Mouse (Mus musculus): Measurements from ENCODE around the gene Erg.

Erg gene

DNA sequence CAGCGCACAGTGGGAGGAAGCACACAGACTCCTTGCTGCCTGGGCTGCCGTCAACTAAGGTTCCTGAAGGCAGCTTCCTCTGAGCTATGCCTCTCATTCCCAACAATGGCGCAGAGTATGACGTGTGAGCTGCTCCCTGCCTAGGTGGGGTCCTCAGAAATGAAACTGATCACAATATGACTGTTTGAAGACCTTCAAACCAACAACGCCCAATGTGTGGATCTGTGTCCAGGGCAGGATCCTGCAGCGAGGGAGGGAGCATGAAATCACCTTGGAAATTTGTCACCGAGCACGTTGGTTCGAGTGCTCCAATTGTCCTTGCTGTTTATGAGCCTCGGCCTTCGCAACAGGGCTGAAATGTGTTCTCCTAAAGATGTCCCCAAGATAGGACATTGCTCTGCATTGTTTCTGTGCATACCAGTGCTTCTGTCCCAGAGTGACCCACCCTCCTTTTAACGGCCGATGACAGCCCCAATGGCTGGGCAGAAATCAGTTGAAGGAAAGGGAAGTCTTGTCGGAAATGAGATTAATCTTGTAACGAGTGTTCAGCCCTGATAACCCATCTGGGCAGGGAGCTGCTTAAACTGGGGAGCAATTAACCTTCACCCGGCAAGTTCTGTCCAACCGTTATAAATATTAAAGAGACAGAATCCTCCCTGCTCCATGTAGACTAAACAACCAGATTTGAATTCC is 147.4 kb downstream of the Erg start:
- no peak for DNase-seq

DNA sequence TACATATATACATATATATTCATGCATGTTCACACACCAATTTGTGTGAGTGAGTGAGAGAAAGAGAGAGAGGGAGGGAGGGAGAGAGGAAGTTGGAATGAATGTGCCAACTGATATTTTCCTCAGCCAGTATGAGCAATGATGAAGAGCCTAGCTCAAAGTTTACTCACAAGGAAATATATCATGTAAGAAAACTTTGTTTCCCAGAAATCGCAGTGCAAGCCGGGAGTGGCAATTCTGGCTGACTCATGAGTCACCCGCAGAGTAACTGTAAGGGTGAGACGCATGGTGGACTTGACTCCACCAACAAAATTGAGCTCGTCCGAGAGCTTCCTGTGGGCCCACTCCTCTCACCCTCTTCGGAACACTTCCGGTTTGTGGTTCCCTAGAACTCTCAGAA is 149.8 kb downstream of the Erg start:
- no peak for DNase-seq

DNA sequence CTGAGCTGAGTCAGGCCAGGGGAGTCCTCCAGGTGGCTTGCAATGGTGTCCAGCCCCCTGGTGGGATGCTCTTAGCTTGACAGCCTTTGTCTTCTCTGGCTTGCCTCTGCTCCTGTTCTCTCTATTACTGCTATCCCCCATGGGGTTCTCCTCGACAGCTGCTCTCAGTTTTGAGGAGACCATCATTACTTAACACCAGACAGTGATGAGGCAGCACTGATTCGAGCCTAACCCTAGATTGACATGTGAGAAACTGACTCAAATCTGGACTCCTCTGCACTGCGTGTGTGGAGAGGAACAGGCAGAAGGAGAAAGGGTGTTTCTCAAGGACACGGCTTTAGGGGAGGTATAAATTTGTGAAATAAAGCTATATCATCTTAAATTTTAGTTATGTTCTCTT is 150.3 kb downstream of the Erg start:
- DNase-seq, result no peak

DNA sequence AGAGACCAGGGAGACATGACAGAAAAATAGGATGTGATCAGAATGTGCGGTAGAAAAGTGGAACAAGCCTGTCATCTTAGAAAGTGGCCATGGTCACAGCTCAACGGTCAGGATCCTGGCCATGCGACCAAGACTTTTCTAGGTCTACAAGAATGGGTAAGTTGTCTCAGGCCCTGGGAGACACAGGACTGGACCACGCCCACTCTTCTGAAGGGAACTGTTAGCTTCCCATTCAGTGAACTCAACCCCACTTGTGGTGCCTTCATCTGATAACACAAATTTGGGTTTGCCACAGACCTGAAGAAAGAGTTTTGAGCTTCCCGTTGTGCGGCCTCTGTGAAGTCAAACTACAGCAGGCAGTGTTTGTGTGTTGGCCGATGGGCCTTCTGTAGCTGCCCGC is 152.0 kb downstream of the Erg start:
- no peak for DNase-seq

DNA sequence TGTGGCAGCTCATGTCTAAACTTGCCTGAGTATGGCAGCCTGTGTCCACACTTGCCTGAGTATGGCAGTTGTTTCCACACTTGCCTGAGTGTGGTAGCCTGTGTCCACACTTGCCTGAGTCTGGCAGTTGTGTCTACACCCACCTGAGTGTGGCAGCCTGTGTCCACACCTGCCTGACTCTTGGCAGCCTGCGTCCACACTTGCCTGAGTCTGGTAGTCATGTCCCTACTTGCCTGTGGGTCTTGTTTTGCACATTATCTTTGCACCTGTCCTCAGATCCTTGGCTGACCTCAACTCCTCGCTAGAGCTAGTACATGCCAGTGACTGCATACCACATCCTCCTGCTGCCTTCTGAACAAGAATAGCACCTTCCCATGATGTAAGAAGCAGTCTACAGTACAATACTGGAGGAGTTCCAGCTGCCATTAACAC is 153.8 kb downstream of the Erg start:
- no peak for DNase-seq

DNA sequence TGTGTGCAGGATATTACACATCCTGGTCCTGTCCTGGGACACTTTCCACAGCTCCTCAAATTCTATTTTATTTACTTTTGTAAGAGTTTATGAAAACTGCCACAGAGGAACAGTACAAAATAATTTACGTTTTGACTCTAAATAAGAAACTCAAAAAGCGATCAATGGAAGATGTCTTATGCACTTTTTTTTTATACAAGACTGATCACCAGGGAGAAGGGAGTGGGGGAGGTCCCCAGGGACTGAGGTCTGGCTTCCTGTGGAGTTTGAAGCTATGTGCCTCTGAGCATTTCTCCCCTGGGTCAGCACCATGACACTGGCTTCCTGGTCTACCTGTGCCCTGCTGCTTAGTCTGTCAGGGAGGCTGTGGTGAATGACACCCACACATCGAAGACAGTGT is 156.5 kb downstream of the Erg start:
- no peak for DNase-seq

DNA sequence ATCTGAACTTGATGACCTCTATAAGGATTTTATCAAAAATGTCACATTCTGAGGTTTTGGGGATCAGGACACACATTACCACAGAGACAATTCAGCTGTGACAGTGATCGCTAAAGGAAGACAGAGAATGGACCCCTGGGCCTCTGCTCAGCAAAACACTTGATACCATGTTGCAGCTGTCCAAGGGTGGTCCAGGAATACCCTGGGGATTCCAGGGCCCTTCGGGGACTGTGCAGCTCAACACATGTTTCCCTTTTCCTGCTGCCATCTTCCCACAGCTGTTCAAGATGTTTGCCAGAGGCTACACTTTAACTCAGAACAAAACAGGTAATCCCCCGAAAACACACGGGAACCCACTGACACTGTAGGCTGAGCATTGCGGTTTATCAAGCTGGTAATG is 158.2 kb downstream of the Erg start:
- no peak for DNase-seq

DNA sequence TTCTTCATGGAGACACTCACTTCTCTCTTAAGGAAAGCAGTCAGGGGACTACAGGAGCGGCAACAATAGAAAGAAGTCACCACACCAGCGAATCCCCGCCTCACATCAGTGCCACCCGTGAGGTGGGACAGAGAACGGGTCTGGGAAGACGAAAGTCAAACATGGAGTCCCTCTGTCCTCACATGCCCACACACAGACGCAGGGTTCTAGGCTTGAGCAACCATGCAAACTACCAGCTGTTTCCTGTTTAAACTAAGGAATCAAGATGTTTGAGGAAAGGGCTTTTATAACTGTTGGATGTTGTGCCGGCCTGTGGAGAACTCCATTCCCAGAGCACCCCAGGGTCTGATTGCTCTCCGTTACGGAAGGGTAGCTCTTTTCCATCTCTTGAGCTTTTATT is 158.9 kb downstream of the Erg start:
- no peak for DNase-seq

DNA sequence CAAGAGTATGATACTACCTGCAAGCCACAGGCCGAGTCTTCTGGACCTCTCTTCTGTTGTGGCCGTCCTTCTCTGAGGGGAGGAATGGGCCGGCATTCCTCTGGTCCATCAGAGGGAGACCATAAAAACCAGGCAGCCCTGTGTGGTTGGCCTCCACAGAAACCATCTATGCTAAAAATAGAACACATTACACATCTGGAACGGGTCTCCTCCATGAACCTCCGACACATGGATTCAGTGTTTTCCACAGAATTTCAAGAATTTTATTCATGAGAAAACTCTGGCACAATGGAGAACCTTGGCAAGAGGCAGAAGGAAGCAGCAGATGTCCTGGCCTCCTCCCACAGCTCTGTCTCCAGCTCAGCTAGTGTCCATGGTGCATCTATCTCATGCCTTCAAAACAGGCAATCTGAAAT is 163.7 kb downstream of the Erg start:
- DNase-seq, result no peak

DNA sequence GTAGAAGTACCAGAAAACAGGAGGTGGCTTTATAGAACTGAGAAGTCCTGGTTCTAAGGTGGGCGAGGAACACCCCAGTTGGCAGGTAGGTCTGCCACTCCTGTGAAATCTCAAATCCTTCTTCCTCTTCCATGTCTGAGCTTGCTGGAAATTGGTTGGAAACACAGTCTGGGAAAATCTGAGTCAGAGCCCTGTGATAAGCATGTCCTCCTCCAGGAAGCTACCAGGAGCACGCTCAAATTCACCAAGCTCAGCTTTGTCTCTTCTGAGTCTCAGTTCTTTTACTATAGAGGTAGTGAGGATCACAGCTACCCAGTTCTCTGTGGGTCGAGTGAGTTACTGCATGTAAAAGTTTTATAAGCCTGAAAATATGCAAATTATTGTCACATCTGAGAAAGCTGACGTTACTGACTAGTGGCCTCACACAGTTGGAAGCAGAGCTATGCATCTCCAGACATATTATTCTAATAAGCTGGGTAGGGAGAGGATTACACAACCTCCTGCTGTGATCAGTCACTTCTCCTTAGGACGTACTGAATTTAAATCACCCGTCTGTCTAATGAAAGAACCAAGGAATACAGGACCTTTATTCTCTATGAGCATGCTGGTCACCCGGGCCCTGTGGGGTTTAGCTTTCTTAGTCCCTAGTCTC is 165.0 kb downstream of the Erg start:
- peak; percentile 18 for DNase-seq

DNA sequence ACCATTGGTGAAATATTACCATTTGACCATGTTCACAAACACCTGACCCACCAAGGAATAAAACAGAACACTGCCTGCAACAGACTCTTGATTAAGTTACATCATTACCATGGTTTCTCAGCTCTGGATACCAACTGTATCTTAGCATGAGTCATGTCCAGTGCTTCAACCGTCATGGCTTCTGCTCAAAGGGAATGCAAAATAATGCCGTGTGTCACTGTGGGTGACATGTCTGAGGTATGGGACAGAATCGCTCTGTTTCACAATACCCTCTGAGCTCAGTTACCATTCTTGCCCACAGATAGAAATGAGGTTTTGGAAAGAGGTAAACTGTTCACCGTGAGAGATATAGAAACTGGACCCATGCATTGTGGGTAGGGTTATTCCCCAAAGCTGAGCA is 170.5 kb downstream of the Erg start:
- no peak for DNase-seq

DNA sequence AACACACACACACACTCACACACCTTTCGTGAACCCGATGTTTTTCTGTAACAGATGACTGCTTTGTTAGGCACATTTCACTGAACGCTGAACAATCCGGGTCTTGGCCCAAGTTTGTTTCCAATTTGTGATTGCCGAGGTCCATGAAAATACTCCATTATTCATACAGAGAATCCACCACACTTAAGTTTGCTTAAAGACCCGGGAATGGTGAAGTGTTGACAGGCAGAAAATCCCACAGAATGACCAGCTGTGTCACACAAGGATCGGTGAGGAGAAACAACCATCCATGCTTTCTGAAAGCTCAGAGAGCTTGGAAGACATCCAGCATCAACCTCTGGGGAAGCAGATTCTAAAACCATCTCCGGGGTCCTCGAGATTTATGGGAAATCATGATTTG is 171.0 kb downstream of the Erg start:
- DNase-seq, result no peak

DNA sequence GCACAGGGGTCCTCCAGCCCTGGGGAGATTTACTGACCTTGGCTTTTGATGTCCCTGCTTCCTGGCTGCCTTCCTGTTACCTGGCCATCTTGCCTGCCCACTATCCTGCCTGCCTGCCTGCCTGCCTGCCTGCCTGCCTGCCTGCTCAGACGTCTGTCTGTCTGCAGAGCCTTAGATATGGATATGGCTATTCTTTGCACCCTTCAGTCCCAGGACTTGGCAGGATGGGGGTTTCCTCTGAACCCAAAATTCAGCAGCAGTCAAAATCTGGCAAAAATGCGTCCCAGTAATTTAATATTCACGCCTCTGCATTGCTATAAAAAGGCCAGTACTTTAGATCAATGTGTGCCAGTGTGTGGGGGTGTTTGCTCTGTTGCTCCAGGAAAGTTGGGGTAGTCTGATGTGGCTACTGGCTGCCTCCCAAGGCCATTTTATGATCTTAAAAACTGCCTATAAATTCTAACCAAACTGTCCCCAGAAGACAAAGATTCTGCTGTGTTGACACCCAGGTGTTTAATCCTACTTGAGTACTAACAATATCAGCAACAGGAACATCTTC is 172.9 kb downstream of the Erg start:
- peak; percentile 34 for DNase-seq

DNA sequence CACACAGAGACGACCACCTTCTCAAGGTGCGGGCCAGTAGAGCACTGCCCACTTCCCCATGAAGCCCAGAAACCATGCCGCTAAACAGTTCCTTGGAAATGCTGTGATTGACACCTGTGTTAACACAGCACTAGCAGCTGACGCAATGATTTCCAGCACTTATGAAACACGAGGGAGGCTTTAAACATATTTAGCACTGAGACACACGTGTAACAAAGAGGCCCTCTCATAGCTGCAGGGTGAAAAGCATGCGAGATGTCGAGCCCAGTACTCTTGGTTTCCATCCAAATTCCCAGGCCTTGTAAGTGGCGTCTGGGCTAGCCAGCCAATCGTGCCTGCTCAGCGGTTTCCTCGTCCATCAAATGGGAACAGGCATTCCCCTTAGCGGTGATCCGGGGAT is 178.3 kb downstream of the Erg start:
- peak; percentile 15 for DNase-seq

DNA sequence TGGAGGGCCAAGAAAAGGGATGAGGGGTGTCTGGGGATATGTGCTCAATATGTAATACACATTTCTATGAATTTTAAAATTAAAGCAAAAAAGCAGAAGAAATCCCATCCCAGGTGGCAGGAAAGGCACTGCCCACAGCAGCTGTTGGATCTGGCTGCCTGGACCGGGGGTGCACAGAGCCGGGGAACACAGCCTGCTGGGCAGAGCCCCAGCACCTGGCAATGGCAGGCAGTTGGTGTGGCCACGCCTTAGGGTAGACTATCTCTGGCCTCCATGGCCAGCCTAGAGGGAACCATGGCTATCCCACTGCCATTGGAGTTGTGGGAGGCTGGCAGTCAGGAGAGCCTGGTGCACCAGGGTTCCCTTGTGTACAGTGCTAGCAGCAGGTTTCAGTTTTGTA is 180.9 kb downstream of the Erg start:
- no peak for DNase-seq

DNA sequence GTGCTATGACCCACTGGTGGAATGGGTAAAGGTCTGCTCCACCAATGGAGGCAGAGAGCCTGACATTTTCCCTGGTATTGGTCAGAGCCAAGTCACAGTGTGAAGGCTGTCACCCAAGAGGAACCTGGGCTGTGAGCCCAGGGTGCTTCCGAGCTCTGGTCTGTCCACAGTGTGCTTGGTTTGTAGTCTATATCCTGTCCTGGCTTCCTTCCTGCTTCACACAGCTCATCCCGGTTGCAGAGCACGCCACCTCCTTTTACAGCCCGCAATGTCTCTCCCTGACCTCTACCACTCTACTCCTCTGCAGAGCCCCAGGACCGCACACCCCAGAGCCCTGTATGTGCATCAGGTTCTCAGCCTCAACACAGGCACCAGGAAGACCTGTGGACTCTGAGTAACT is 182.9 kb downstream of the Erg start:
- DNase-seq, result no peak

DNA sequence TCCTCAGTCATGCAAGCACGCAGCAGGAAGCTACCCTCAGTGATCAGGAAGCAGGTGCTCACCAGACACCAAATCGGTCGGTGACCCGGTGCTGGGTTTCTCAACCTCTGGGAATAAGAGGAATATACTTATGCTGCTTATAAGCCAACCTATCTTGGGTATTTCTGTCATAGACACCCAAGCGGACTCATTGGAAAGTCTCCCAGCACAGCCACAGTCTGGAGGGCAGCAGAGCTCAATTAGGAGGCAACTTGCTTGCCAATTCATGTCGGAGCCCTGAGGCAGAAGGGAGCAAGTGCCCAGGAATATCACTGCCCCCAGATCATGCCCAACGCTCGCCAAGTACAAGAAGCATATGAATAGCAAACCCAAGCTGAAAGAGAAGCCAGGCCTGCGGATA is 184.5 kb downstream of the Erg start:
- DNase-seq, result no peak

DNA sequence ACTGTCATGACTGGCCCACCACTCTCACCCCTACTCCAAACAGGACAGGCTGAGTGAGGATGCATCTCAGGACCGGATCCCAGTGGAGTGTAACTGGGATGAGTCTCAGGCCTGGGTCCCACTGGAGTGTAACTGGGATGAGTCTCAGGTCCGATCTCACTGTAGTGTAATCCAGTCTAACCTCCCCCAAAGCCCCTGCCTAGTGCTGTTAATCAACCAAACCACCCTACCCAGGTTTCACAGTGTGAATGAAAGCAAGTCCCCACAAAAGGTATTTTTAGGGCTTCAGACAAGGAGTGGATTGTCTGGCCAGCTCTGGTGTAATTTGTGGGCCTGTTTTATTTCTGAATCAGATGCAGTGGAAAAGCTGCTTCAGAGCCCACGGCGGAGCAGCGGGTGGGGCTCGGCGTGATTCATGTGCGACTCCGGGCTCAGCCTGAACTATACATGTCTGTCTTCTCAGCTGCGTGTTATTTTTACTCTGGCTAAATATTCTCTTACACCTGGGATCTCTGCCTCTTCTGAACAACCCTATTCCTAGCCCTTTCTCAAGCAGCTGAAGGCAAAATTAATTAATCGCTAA is 187.5 kb downstream of the Erg start:
- DNase-seq, result peak; percentile 59

DNA sequence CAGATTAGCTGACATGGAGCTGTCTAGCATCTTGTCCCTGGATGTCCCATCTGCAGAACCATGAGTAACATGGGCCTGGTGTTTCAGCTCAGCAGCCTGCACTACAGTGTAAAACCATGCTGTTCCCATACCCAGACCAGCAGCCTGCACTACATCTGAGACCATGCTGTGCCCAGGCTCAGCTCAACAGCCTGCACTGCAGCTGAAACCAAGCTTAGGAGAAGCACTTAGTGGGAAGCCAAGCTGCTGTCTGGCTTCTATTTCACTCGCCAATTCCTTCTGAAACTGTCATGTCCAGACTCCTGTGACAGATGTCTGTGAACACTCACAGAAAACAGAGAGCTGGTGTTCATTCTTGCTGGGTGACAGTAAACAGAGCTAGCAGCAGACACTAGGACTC is 195.6 kb downstream of the Erg start:
- no peak for DNase-seq

DNA sequence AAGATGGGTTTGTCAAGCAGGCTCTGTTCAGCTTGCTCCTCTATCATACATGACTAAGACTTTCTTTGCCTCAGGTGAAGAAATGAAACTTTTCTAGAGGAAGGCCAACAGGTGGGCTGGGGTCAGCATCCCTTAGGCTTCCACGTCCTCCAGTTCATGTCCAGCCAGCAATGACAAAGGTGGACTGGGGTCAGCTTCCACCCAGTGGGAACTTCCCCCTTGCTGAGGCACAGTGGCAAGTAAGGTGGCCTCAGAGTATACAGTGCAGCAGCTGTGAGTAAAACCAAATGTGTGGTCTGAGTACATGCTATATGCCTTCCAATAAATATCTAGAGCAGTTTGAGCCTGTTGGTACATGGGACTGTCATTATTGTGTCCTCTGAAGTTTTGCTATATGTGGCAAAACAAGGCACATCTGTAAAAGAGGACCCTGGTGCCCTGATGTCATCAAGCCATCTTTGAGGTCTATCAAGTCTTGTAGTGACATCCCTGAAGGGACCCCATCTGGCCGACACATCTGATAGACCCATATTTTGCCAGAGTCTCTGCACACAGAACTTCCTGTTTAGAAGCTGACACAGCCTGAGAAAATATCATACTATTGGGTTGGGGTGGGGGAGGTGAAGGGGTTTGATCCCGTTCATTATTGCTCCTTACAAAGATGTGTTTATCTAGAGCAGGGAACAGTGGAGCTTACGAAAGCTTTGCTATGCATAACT is 197.4 kb downstream of the Erg start:
- no peak for DNase-seq

DNA sequence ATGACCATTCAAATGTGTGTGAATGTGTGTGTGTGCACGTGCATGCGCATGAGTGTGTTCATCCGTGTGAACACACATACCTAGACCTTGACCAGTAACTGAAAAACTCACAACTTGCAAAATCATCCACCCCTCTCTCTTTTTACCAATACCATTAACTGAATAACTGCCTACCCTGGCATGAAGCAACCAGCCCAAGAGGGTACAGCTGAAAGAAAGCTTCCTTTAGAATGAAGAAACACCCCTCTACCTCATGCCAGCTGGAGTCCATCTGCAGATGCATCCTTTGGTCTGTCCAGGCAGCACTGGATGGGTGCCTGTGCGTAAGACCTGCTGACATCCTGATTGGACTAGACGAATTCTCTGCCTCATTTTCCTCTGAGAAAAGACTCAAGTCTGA is 198.1 kb downstream of the Erg start:
- no peak for DNase-seq

DNA sequence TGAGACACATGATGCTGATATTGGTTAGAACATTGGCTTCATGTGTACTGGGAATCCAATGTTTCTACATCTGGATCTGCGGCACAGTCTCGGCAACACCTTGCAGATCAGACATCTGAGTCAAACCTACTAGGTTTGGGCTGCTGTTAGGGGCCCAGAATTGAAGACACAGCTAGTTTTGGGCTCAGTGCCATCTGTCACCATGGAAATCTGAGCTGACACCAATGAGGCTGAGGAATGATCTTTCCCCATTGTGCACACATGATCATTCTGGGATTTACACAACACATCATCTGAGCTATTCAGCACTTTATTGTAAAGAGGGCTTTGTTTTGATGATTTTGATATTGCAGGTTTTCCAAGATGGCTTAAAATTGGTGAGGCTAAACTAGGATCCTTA is 199.4 kb downstream of the Erg start:
- DNase-seq, result no peak

DNA sequence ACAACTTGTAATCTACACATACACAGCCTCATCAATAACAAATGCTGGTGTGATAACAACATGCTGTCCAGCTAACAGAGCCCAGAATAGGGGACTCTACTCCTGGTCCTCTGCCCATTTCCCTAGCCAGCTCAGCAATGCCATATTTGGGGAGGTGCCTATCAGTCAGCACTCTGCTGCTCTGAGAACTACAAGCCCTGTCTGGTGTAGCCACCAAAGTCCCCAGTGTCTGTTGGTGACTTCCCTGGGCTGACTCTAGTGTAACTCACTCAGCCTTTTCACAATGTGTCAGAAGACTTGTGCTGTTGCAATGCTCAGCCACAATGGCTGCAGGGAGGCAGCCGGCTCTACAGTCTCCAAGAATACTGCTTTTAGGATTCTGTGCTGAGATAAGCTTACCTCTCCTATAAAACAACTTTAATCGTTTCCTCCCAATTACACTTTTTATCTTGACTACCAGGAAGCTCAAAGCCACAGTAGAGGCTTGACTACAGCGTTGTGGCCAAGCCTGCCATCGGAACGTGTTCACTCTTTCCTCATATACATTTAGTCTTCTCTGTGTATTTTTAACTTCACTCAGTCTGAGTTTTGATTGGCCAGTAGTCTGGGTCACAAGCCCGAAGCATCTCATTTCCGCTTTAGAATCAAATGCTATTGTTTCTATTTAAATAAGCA is 201.0 kb downstream of the Erg start:
- no peak for DNase-seq

Measured in right cerebral cortex, adult 18-20 months (tissue).